9 mouse cellular contexts compared by ENCODE assay signal in the genomic region with DNA sequence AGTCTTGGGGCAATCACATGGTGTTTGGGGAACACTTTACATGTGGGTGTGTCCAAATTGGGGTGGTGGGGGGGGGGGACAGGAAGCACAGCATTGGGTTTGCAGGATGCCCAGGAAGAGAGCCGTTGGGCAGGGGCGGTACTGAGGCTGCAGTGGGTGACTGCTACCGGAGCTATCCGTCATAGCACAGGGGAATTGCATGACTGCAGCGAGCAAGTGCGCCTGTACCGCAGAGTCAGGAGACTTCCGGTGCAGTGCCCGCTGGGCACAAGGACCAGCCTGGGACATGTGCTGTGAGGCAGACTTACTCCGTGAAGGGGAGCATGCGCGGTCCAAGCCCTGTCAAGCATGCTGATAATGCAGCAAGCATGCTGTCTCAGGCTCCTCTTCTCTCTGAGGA. TPM values are rescaled to one million over a fixed set of nuclear protein-coding genes. Genes with fewer than 3 reads are reported as not detected.
DNase-seq lines count a peak whose midpoint lies in the region; ATAC-seq and TF ChIP-seq lines count a peak whose summit lies in the region.
"Had no signal": no experiment of that assay in that cellular context is flagged by ENCODE, and none has a peak within 500 bp of the region (broad histone marks: within the 10 kb centered on the region; RNA-seq: fewer than 3 reads in every experiment).

No protein-coding gene starts in this region.

- no peak for TF ChIP-seq CTCF in testis, adult 2 months (IDR thresholded peaks at IDR 0.05; ENCODE audit: control insufficient read depth, insufficient read depth, insufficient replicate concordance, low read depth, low read length)
- no peak for TF ChIP-seq CTCF in left cerebral cortex, adult 2 months (IDR thresholded peaks at IDR 0.05)

- no peak for TF ChIP-seq POLR2A in testis, adult 2 months (IDR thresholded peaks at IDR 0.05; ENCODE audit: control insufficient read depth, low read depth, low read length)

- H3K27me3 ChIP-seq in heart, embryonic 13.5 days (replicated peaks): no peaks in the 10 kb centered on the region
- no peaks in the 10 kb centered on the region for H3K27me3 ChIP-seq in testis, adult 2 months (ENCODE audit: control insufficient read depth, insufficient read depth, low read length)
- H3K27me3 ChIP-seq: CH12.LX had no signal

- DNase-seq in heart, postnatal 4 days: no peak
- DNase-seq in lung, postnatal 10 days: peak; percentile 32
- DNase-seq in embryo, embryonic 10 days (ENCODE audit: low spot score): no peak
- no peak for DNase-seq in retina, postnatal 1 day
- no peak for DNase-seq in left cerebral cortex, adult 2 months (ENCODE audit: extremely low spot score in 1 of 2, low spot score in 2 of 2)

- no peaks in the 10 kb centered on the region for H3K9me3 ChIP-seq in heart, embryonic 13.5 days

- intact Hi-C loops in left cerebral cortex, adult 2 months (cut with DNase I): no loop called here

- 58% methylated on average over 12 of the region's 12 CpGs for WGBS in heart, embryonic 13.5 days

- H3K36me3 ChIP-seq in heart, embryonic 13.5 days: peaks cover 93% of the 10 kb centered on the region
- no peaks in the 10 kb centered on the region for H3K36me3 ChIP-seq in testis, adult 2 months (ENCODE audit: control insufficient read depth, insufficient read depth, low read length)

- peaks cover 11% of the 10 kb centered on the region for H3K4me1 ChIP-seq in heart, embryonic 13.5 days
- H3K4me1 ChIP-seq in testis, adult 2 months (ENCODE audit: control insufficient read depth, insufficient read depth, low read length): peaks cover 8% of the 10 kb centered on the region

- H3K4me3 ChIP-seq in heart, embryonic 13.5 days: no peak overlapping the region
- H3K4me3 ChIP-seq in testis, adult 2 months (ENCODE audit: control insufficient read depth, low read depth, low read length): peak overlapping the region; percentile 59
- no peak overlapping the region for H3K4me3 ChIP-seq in left cerebral cortex, adult 2 months

- ATAC-seq in heart, embryonic 13.5 days (ENCODE audit: extremely low read depth, insufficient number of reproducible peaks, low FRiP score, low TSS enrichment): no peak
- ATAC-seq in granulocyte monocyte progenitor cell, adult 5-6 weeks (replicated peaks; ENCODE audit: poor library complexity, severe bottlenecking): peak; percentile 67

- no peak overlapping the region for H3K9ac ChIP-seq in heart, embryonic 13.5 days

- no peak overlapping the region for H3K27ac ChIP-seq in heart, embryonic 13.5 days (replicated peaks)
- no peak overlapping the region for H3K27ac ChIP-seq in testis, adult 2 months (ENCODE audit: control insufficient read depth, insufficient read depth, low read depth, low read length)
- no peak overlapping the region for H3K27ac ChIP-seq in left cerebral cortex, adult 2 months

- peak overlapping the region; percentile 44 for H3K4me2 ChIP-seq in heart, embryonic 13.5 days

RNA-seq across cellular contexts. Expression of a gene that starts 42.2 kb away (rescaled TPM):
- 0.09 and 0.13 TPM in 2 replicates for polyA plus RNA-seq in heart, embryonic 13.5 days (2015; fragmentation: Nextera tagmentation; extraction: Ambion mirVana)
- total RNA-seq in heart, postnatal 4 days (2021): under 1 TPM; 0.12 to 0.20 TPM
- total RNA-seq in granulocyte monocyte progenitor cell, adult 5-6 weeks (2014; fragmentation: Nextera tagmentation): 41.1 and 69.5 TPM in 2 replicates
- 53.2 and 60.5 TPM in 2 replicates for total RNA-seq in granulocyte monocyte progenitor cell, adult 5-6 weeks (2017)
- 0.25 and 0.32 TPM in 2 replicates for polyA plus RNA-seq in testis, adult 2 months (2012; rRNA removed)
- under 1 TPM; 0.12 to 0.23 TPM for total RNA-seq in left cerebral cortex, adult 2 months (2021)
- total RNA-seq: CH12.LX had no signal

Comparison
In these comparisons a context has a peak if more than half of its experiments do, and no peak if none do; other contexts are left out.
1. RNA of a gene that starts 42.2 kb away (total RNA-seq): 41.1 to 69.5 TPM in granulocyte monocyte progenitor cell, adult 5-6 weeks; 0.12 to 0.23 TPM in left cerebral cortex, adult 2 months and 0.12 to 0.20 TPM in heart, postnatal 4 days; every median in the first group is over 10 times any median in the second.